Comparison of ENCODE assay signal across 9 mouse cellular contexts in the genomic region with DNA sequence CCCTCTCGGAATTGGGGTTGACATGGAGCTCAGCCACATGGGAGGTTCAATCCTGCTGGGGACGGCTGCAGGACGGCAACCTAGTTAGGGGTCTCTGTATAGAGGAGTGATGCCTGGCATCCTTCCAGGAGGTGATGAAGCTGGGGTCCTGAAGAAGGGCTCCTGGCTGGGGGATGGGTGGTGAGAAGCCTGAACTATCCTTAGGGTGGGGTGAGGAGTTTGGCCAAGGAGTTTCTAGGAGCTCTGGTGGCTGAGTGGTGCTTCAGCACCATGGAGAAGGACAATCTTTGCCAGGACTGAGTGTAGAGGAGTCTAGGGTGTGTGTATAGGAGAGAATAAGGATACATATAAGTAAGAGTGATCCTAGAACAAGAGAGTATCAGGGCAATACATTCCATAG. TPM values are rescaled to one million over a fixed set of nuclear protein-coding genes. Genes with fewer than 3 reads are reported as not detected.
DNase-seq lines count a peak whose midpoint lies in the region; ATAC-seq and TF ChIP-seq lines count a peak whose summit lies in the region.
"Had no signal": no experiment of that assay in that cellular context is flagged by ENCODE, and none has a peak within 500 bp of the region (broad histone marks: within the 10 kb centered on the region; RNA-seq: fewer than 3 reads in every experiment).

No protein-coding gene starts in this region.

- peaks cover 51% of the 10 kb centered on the region for H3K27me3 ChIP-seq in forebrain, embryonic 12.5 days
- H3K27me3 ChIP-seq in midbrain, embryonic 10.5 days (ENCODE audit: low read depth, poor library complexity, severe bottlenecking) = peaks cover 57% of the 10 kb centered on the region
- no peaks in the 10 kb centered on the region for H3K27me3 ChIP-seq in thymus, adult 2 months (ENCODE audit: control insufficient read depth, insufficient read depth, low read length)

- H3K4me1 ChIP-seq in forebrain, embryonic 12.5 days = peaks cover 44% of the 10 kb centered on the region
- peaks cover 45% of the 10 kb centered on the region for H3K4me1 ChIP-seq in midbrain, embryonic 10.5 days
- H3K4me1 ChIP-seq in thymus, adult 2 months (replicated peaks; ENCODE audit: control insufficient read depth, insufficient read depth, low read length) = no peaks in the 10 kb centered on the region

- peak overlapping the region; percentile 47 for H3K4me2 ChIP-seq in forebrain, embryonic 12.5 days

- peak overlapping the region; percentile 40 for H3K9ac ChIP-seq in forebrain, embryonic 12.5 days

- no peak for TF ChIP-seq CTCF in thymus, adult 2 months (IDR thresholded peaks at IDR 0.05; ENCODE audit: borderline replicate concordance, control insufficient read depth, extremely low read depth, insufficient read depth, low read length, poor library complexity)

- ATAC-seq in forebrain, embryonic 12.5 days (ENCODE audit: low FRiP score) = peak; percentile 24

- 15% methylated on average over 3 of the region's 3 CpGs for WGBS in forebrain, embryonic 12.5 days
- WGBS in midbrain, embryonic 10.5 days = 27% methylated on average over 3 of the region's 3 CpGs
- 51% methylated on average over 3 of the region's 3 CpGs for WGBS in thymus, adult 2 months

- H3K4me3 ChIP-seq in forebrain, embryonic 12.5 days (replicated peaks) = peak overlapping the region; percentile 27
- peak overlapping the region; percentile 33 for H3K4me3 ChIP-seq in midbrain, embryonic 10.5 days
- no peak overlapping the region for H3K4me3 ChIP-seq in thymus, adult 2 months (ENCODE audit: control insufficient read depth, insufficient read depth, low read length)

- H3K27ac ChIP-seq in forebrain, embryonic 12.5 days = no peak overlapping the region
- H3K27ac ChIP-seq in midbrain, embryonic 10.5 days (replicated peaks) = 0 out of 2 replicates have a peak overlapping the region, but pooled peaks have one; percentile 14
- H3K27ac ChIP-seq in thymus, adult 2 months (ENCODE audit: control insufficient read depth, insufficient read depth, low read length) = no peak overlapping the region
- H3K27ac ChIP-seq: macrophage had no signal

- peak; percentile 63 for DNase-seq in kidney, postnatal 10 days
- DNase-seq in kidney, adult 8-10 months = no peak
- DNase-seq in MEL-GATA-1-ER (ENCODE audit: extremely low read depth, low read depth) = peak; percentile 15
- DNase-seq in midbrain, embryonic 10.5 days (ENCODE audit: low spot score) = no peak
- no peak for DNase-seq in gastrocnemius, postnatal 10 days
- DNase-seq in kidney, adult 11 months = no peak
- DNase-seq in thymus, adult 2 months = no peak

- no peaks in the 10 kb centered on the region for H3K36me3 ChIP-seq in forebrain, embryonic 12.5 days (replicated peaks)
- no peaks in the 10 kb centered on the region for H3K36me3 ChIP-seq in midbrain, embryonic 10.5 days
- no peaks in the 10 kb centered on the region for H3K36me3 ChIP-seq in thymus, adult 2 months (ENCODE audit: control insufficient read depth, insufficient read depth, low read length)

- TF ChIP-seq POLR2A in thymus, adult 2 months (IDR thresholded peaks at IDR 0.05; ENCODE audit: control insufficient read depth, extremely low read depth, insufficient read depth, low read length, poor library complexity) = no peak

- H3K9me3 ChIP-seq in forebrain, embryonic 12.5 days = no peaks in the 10 kb centered on the region
- no peaks in the 10 kb centered on the region for H3K9me3 ChIP-seq in midbrain, embryonic 10.5 days (replicated peaks)

RNA-seq across cellular contexts. Expression of a gene that starts 0.6 kb away (rescaled TPM):
- polyA plus RNA-seq in forebrain, embryonic 12.5 days (2016; fragmentation: Nextera tagmentation; extraction: Ambion mirVana) = 23.1 and 25.7 TPM in 2 replicates
- polyA plus RNA-seq in midbrain, embryonic 10.5 days (2016; fragmentation: Nextera tagmentation; extraction: Ambion mirVana) = 11.9 and 13.4 TPM in 2 replicates
- total RNA-seq in gastrocnemius, postnatal 10 days (2021) = 10 to 100 TPM; 48.2 to 48.4 TPM
- 8.2 and 12.0 TPM in 2 replicates for polyA plus RNA-seq in thymus, adult 2 months (2012; rRNA removed)

RNA-seq across cellular contexts. Expression of a gene that starts 11.4 kb away (rescaled TPM):
- polyA plus RNA-seq in forebrain, embryonic 12.5 days (2016; fragmentation: Nextera tagmentation; extraction: Ambion mirVana) = not detected in 2 replicates
- 3.0 TPM in 1 of 2 replicates, not detected in the other for polyA plus RNA-seq in midbrain, embryonic 10.5 days (2016; fragmentation: Nextera tagmentation; extraction: Ambion mirVana)
- 1 to 10 TPM in 1 of 2 experiments, not detected in 1; 4.7 TPM for total RNA-seq in gastrocnemius, postnatal 10 days (2021)
- 0.60 TPM in 1 of 2 replicates, not detected in the other for polyA plus RNA-seq in thymus, adult 2 months (2012; rRNA removed)
- polyA plus RNA-seq: macrophage had no signal

Comparison
In these comparisons a context has a peak if more than half of its experiments do, and no peak if none do; other contexts are left out.
1. DNase-seq: peak in kidney, postnatal 10 days (single experiment) and MEL-GATA-1-ER (single experiment); none in kidney, adult 8-10 months (0 of 2), midbrain, embryonic 10.5 days (single experiment), gastrocnemius, postnatal 10 days (single experiment), kidney, adult 11 months (single experiment) and thymus, adult 2 months (single experiment).